Mouse (Mus musculus) adrenal gland, postnatal 4 days (tissue): ENCODE results near the gene Abtb2. TPM values are rescaled to one million over a fixed set of nuclear protein-coding genes. Genes with fewer than 3 reads are reported as not detected.
A peak's percentile ranks its signal among the peaks of the same experiment; 100 is the strongest.

Experiments
- DNase-seq, 2 experiments: peaks; one replicate each; pipeline ENCODE4 v3.0.0; 2021 to 2022; ENCODE audit warnings: low spot score in 2 of 2, mixed read lengths in 2 of 2
- total RNA-seq, 2 experiments: library from RNA; stranded (reverse); gene quantifications; 2 replicates each; pipeline ENCODE4 v1.2.3; 2021

The Abtb2 gene
- total RNA-seq, 2 experiments from 2014 or later: 17.3 to 17.5 TPM

DNA sequence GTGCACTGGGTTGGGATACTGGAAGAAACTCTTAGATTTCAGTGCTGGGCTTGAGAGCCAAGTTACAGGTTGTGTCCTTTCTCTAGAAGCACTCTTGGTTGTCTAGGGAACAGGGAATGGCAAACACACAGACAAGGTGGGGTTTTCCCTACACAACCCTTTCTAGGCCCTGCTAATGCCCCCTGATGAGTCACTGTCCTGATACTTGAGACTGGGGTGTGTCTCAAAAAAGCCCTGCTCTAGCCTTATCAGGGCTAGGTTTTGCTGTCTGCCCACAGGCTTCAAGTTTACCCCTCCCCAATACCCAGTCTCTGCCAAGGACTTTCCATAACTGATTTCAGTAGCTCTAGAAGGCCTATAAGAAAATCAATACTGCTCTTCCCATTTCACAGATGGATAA is 89.9 kb downstream of the Abtb2 start:
- DNase-seq: no peak

DNA sequence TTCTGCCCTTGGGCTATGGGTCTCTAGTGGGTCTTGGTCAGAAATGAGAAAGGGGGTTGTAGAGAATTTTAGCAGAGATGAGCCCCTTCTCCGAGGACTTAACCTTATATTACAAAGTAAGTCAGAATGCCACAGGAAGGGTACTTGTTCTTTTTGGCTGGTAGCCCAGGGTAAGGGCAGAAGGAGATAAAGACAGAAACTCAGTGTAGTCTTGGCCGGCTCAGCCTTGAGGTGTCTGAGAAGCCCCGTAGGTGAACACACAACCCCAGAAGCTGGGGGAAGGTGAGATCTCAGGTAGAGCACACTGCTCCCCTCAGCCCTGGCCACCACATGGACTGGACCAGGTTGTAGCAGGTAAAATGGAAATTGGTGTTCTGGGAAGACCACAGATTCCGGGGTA is 93.1 kb downstream of the Abtb2 start:
- DNase-seq: no peak

DNA sequence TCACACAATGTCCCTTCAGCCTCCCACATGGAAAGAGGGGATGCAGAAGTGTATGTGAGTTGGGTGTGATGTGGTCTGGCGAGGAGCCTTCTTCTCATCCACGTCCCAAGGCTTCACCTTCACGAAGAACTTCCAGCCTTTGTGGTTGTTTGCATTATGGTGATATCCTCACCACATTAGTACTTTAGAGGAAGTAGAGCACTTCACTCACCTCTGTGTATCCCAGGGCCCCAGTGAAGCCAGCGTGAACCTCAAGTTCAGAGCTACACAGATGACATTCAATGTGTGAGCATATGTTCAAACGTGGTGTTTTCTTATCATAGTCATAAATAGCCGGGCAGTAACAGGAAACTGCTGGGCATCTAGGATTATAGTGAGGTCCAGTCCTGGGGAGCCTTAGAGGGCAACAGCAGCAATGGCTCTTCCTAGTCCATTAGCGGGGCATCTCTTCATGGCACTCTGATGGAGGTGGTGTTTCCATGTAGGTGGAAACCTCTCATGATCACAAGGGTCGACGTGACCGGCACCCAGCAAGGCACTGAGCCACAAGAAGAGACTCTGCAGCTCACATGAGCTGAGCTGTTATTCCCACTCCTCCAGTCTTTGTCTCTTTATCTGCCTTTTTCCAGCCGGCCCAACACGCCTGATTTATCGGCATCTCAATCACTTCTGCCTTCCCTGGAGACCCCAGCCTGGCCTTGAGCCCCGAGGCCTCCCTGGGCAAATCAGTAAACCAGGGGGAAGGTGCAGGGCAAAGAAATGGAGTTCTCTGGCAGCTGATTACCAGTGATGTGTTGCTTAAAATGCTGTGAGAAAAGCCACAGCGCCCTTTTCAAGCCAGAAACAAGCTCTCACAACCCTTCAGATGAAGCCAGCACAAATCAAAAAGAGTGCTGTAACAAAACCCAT is 93.8 kb downstream of the Abtb2 start:
- DNase-seq: no peak

DNA sequence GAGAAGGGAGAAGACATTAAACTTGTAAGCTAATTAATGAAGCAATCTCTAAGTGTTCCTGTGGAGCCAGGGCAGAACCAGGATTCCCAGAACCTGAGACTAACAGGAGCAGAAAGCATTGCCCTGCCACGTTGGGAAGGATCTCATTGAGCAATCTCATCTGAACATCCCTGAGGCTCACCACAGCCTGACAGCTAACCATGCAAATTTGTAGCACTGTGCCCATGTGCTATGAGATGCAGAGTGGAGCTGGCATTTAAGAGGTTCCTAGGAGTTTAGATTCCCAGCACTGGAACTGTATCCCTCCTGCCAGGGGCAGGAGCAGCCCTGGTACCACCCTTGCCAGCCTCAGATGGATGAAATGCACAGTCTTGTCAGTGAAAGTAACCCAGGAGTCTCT is 95.6 kb downstream of the Abtb2 start:
- DNase-seq: no peak

DNA sequence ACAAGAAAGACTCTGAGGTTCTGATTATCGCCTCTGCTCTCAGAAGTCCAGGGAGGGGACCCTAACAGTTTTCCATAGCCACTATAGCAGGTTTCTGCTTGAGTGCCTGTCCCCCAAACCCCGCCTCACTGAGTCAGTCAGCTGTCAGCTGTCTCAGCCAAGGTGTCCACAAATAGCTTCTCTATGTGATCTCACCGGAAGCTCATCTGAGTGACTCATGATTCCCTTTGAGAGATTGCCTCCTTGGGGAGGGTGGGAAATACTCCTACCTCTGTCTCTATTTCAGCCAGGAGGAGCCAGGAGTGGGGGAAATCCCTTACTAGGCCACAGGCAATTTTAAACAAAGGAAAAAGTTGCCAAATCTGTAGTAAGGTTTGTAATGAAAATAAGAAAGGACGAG is 96.0 kb downstream of the Abtb2 start:
- DNase-seq: no peak

DNA sequence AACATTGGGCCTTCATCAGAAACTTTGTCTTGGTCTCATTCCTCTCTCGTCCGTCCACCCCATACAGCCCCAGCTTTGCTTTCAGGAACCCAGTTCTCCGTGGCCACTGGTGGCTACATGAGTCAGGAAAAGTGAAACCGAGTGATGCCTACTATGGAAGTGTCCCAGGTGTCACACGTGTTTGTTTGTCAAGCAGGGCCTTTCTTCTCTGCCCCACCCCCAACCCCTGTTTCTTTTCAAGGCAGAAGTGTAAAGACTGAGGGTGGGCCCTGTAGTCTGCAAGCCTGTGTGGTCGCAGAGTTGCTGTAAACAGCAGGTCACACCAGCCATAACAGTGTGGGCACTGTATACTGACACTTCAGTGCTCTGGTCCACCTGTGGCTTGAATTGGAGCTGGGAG is 98.2 kb downstream of the Abtb2 start:
- no peak for DNase-seq

DNA sequence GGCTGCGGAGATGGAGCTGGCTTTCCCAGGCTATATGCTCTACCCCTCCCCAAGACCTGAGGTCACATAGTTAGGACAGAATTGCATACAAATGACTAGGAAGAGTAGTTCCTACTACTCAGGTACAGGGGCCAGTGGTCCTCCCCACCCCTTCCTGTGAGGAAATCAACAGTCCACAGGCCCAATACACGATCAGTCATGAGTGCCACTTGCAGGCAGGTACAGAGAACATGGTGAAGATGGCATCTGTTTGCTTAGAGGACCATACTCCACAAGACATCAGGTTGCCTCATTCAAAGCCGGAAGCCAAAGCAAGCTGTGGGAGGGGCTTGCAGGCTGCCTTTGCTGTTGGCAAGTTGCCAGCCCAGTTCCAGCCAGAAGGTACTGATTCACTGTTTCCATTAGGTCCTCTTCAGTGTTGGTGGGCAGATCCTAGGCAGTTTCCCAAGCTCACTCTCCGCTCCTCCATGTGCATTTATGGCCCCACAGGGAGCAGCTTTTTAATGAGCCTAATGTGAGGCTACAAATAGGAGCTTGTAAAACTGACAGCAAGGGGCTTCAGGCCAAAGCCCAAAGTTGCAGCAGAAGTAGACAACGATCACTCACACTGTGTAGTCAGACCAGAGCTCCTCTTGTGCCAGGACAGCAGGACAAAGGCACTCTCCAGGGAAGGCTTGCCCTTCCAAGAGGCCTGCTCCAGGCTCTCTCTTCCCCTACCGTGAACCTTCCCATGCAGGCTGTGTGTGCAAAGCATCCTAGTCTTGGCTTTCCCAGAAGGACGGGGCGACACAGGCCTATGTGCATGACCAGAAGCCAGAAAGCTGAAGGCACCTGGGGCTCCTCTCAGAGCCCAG is 102.1 kb downstream of the Abtb2 start:
- DNase-seq: peak in 1 of 2 experiments; percentile 19

DNA sequence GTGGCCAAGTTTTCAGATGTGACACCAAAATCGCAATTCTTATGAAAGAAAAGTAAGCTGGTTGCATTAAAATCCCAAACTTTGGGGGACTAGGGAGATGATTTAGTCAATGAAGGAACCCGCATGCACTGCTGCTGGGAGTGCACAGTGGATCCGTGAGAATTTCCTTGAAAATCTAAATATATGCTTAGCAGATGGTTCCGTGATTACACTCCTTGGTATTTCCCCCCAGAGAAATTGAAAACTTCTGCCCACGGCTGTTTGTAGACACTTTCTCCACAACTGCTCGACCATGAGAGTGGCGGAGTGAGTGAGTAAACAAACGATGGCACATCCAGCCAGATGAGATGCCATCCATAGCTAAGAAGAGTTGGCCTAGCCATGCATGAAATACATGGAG is 102.8 kb downstream of the Abtb2 start:
- DNase-seq: no peak

DNA sequence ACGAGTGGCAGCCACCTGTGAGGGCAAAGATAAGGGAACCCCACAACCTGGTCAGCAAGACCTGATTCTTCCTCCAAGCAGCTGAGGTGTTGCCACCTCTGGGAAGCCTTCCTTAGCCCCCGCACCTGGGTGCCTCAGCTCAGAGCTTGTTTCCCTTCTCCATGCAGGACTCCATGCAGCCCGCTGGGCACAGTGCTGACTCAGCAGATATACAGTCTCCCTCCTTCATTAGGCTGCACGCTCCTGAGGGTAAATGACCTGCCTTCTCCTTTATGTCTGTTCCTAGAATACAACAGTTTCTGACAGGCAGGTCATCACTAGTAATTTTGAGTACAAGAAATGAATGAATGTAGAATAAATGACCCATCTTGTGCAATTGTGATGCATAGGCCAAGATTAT is 103.5 kb downstream of the Abtb2 start:
- DNase-seq: no peak

DNA sequence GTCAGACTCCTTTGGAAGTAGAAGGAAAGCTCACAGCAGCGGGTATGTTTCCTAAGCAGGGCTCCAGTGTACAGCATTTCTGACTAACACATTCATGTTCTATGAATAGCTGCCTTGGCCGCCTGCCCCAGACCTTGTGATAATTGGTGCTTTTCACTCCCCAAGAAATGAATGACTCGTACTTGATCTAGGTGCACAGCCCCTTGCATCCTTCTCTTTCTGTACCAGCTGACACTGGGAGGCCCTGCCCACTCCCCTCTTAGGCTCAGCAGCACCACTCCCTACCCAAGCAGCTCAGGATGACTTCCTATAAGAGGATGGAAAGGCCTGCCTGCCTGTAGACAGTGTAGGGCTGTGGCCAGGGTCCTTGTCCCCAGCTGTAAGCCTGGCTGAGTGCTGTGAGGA is 104.2 kb downstream of the Abtb2 start:
- DNase-seq: peak in 1 of 2 experiments; percentile 31

DNA sequence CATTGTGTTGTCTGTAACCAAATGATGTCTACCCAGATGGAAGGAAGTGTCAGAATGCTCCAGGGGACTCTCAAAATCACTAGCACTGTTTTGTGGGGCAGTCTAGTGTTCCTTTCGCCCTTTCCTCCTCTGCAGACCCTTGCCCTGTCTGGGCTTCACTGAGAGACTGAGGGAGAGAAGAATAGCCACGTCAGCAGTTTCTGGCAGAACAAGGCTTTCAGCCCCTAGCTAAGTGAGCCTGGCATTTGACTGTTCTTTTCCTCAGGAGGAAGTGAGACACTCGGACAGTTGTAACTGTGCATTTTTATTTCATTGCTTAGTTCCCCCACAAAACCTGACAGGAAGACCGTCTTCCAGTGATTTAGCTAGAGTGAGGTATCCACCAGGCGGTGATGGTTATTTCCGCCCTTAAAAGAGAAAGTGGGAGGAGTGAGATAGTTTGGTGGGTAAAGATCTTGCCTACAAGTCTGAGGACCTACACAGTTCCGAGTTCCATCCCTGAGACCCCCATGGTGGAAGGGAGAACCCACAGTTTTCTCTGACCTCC is 106.5 kb downstream of the Abtb2 start:
- no peak for DNase-seq

DNA sequence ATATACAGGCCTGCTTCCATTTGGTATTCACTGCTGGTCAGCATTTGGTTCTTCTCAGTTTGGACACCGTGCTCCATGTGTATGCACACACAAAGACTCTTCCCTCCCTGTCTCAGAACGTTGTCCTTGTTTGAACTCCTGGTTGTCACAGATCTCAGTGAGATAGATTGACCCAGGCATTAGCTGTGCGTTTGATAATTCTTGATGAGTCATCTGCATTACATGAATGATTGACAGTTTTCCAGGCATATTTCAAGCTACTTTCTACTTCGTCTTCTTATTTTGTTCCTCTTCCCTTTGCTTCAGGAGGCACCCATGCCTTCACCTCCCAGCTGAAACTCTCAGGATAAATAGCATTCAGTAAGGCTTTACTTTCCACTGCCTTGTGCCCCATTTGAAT is 107.5 kb downstream of the Abtb2 start:
- no peak for DNase-seq

DNA sequence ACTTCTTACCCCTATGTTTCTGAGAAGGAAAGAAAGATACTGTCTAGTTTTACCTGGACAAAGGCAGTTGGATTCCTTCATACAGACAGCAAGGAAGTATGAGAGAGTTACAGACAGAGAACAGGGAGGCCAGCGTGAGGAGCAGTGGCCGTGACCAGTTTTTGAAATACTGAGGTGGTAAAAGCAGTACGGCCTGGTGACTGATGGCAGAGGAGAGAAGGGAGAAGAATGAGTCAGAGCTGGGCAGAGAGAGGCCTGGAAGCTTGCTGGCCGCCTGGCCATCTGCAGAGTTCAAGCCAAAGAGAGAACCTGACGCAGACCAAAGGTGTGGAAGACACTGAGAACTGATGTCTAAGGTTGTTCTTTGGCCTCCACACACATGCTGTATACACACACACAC is 109.3 kb downstream of the Abtb2 start:
- no peak for DNase-seq

DNA sequence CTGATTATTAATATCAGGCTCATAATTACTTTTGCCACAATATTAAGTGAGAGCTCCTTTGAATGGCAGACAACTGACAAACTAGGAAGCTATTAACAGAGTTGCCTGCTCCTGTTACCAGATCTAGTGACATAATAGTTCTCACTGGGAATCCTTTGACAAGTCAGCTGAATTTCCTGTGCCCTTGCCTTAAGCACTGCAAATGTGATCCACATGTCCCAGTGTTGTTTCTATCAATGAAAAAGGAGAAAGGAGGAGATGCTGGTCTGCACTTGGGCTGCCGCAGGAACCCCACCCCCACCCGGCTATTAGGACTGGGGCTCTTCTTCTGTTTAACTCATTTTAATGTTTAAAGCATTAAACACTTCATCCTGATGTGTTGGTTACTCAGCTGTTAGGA is 110.7 kb downstream of the Abtb2 start:
- DNase-seq: no peak

DNA sequence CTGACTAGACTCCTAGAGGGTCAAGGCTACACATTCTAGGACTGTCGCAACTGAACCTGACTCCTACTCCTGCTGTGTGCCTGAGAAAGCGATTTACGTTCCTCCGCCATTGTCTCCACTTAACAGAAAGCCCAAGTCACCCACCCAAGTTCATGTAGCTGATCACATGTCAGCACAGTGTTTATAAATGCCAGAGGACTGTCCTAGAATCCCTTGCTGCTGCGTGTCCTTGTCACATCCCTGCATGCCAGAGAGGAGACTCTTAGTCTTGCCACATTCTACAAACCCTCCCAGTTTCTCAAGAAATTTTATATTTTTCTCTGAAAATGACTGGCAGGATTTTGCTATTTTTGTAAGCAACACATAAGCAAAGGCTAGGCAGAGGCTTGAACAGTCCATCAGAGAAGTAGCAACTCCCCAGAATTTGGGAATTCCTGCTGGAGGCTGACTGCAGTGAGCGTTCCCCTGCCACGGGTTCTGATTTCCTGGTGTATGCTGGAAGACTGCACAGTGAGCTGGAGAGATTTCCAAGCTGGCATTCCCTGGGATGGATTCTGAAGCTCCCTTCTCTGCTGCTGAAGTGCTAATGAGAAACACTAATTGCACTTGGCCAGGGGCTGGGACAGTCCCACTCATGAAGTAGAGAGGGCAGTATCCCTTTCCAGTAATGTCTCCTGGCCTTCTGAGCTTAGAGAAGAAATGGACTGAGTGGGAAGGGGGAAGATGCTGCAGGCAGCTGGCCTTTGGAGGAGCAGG is 111.7 kb downstream of the Abtb2 start:
- no peak for DNase-seq

DNA sequence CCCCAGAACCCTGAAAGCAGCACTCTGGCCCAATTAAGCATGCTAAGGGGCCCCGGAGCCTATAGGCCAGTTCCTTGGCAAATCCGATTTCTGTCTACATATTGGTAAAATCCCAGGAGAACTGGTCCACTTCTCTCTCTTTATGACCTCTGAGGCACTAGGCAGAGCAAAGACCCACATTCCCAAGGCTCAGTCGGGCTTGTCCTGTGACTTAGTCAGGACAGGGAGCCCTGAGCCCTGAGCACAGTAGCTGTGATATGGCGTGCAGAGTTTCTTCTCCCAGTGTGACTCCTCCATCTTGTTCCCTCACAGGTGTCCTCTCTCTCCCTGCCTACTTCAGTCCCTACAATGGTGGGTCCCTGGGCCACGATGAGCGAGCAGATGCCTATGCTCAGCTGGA is 112.3 kb downstream of the Abtb2 start:
- DNase-seq: no peak

DNA sequence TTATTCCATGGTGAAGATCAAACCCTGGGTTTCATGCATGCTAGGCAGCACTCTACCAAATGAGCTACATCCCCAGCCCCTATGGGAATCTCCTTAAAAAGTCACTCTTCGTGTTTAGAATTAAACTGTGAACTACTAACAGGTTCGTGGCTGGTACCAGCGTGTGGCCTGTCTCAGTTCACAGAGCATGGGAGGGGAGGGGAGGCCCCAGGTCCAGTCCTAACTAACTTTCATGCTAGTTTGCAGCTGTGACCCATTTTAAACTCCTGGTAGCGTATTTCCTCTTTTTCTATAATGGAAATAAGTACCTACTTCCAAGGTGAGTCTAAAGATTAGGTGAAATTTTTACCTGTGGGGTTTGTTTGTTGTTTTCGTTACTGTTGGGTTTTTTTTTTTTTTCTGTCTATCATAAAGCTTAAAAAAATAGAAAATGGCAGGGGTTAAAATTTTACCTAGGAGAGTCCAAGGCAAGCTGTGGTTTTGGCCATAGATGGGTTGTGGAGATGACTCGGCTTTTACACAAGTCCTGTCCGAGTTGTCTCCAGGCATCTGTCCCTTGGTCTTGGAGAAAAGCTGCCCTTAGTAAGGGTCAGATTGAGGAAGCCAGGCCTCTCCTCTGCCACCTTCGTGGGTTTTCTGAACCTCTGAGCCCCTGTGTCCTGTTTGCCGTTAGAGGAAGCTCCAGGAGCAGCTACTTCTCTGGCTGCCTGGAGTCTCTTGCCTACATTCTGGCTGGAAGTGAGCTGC is 114.4 kb downstream of the Abtb2 start:
- DNase-seq: no peak

DNA sequence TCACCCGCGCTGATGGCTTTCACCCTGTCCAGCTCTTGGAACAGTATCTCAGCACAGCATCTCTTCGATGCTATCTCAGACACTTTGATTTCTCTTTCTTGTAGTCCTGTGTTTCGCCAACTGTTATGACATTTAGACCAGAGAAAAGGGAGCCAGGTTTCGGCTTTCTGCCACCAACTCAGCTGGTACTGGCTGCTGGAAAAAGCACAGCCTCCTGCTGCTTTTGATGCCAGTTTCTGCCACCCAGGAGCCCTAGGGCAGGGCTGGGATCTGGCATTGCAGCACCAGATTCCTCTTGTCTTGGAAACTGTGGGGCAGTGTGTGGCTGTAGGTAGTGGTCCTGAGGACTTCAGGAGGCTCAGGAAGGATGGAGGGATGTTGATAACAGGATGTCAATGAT is 115.0 kb downstream of the Abtb2 start:
- DNase-seq: no peak

DNA sequence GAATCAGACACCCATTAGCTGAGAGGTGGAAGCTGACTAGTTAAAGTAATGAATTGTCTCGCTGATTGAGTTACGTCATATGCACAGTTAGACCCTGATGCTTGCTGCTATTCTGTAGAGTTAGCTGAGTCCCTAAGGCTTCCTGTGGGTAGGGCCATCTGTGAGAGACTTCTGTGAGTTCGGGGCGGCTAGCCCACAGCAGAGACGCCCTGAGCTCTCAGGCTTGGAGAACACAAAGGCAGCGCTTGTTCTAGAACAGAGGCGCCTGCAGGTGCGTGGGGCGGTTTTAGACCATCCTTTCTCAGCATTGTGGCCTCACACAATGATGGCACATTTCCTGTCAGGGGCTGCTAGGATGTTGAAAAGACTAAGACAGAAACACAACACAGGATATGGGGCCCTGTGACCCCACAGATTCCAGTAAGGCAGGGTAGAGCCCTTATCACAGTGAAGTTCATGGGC is 116.2 kb downstream of the Abtb2 start:
- no peak for DNase-seq

DNA sequence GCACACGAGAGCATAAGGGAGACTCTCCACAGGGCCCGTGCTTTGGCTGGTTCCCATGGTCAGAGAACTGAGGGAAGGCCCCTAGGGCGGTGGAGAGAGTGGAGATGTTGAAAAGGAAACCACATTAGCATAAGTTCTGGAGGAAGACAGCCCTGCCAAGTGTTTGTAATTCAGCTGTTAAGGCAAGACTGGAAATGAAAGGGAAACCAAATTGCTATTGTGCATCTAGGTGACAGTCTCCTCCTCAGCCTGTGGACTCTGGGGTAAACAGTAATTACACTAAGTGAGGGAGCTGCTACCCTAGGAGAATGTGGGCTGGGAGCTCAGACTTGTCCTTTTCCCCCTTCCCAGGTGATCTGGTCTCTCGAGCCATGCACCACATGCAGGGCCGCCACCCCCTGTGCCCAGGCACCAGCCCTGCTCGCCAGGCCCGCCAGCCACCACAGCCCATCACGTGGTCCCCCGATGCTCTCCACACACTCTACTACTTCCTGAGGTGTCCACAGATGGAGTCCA is 116.9 kb downstream of the Abtb2 start:
- DNase-seq: no peak
